Mouse (Mus musculus) heart, embryonic 13.5 days (tissue): Measurements from ENCODE around the gene Znrf3. TPM values are rescaled to one million over a fixed set of nuclear protein-coding genes. Genes with fewer than 3 reads are reported as not detected.
A peak's percentile ranks its signal among the peaks of the same experiment; 100 is the strongest.

Experiments
- ATAC-seq: fragments of 200-750 bp; cut with Nextera tagmentation; 2 replicates; pipeline ENCODE4 v1.8.0; 2017; ENCODE audit warnings: moderate TSS enrichment; ENCODE audit not compliant: insufficient number of reproducible peaks, low FRiP score, low TSS enrichment; ENCODE audit errors: extremely low read depth
- H3K27ac ChIP-seq: fragments of 300-500 bp; sonication (generic); replicated peaks from 2 replicates; pipeline ENCODE4 v1.5.1; 2015; ENCODE audit warnings: moderate library complexity, mild to moderate bottlenecking, inconsistent platforms
- H3K27me3 ChIP-seq: fragments of 300-500 bp; sonication (generic); replicated peaks from 2 replicates; pipeline ENCODE4 v1.6.1; 2015; ENCODE audit warnings: mild to moderate bottlenecking, inconsistent platforms
- H3K36me3 ChIP-seq: fragments of 300-500 bp; sonication (generic); 2 replicates; pipeline ENCODE4 v1.6.1; 2015; ENCODE audit warnings: mild to moderate bottlenecking, inconsistent platforms
- H3K4me1 ChIP-seq: fragments of 300-500 bp; sonication (generic); 2 replicates; pipeline ENCODE4 v1.6.1; 2015; ENCODE audit warnings: inconsistent platforms
- H3K4me2 ChIP-seq: fragments of 300-500 bp; sonication (generic); 2 replicates; pipeline ENCODE4 v1.6.1; 2015; ENCODE audit warnings: inconsistent platforms, mild to moderate bottlenecking, moderate library complexity
- H3K4me3 ChIP-seq: fragments of 300-500 bp; sonication (generic); 2 replicates; pipeline ENCODE4 v1.5.1; 2015; ENCODE audit warnings: moderate library complexity, mild to moderate bottlenecking, inconsistent platforms
- H3K9ac ChIP-seq: fragments of 300-500 bp; sonication (generic); 2 replicates; pipeline ENCODE4 v1.6.1; 2015; ENCODE audit warnings: inconsistent platforms, mild to moderate bottlenecking, moderate library complexity
- H3K9me3 ChIP-seq: fragments of 300-500 bp; sonication (generic); 2 replicates; pipeline ENCODE4 v1.6.1; 2016; ENCODE audit warnings: inconsistent platforms
- WGBS: fragments of 180-500 bp; shearing (Covaris S2); methylation state at CpG from one replicate; pipeline ENCODE4 v1.1.7; 2015; ENCODE audit warnings: mixed read lengths; 5-methylcytosine and 5-hydroxymethylcytosine counted together
- polyA plus RNA-seq: library from polyadenylated mRNA; unstranded; fragments of >200 nt; fragmentation: Nextera tagmentation; extraction: Ambion mirVana; gene quantifications from 2 replicates; pipeline ENCODE4 v1.2.1, GENCODE M21; 2015

Znrf3 gene
- polyA plus RNA-seq, 1 experiment from 2014 or later, result 7.6 TPM

- no peaks in the 10 kb centered on the region for H3K27me3 ChIP-seq
- peaks cover 19% of the 10 kb centered on the region for H3K4me1 ChIP-seq
- no peak for ATAC-seq
- no peak overlapping the region for H3K4me2 ChIP-seq
- 59% methylated on average over 13 of the region's 13 CpGs for WGBS
- H3K4me3 ChIP-seq, result no peak overlapping the region
- no peak overlapping the region for H3K9ac ChIP-seq
- no peak overlapping the region for H3K27ac ChIP-seq
- H3K36me3 ChIP-seq, result no peaks in the 10 kb centered on the region
- no peaks in the 10 kb centered on the region for H3K9me3 ChIP-seq
Measured at GRCm38 (mm10) chr11:5307024-5307905, 137.4 kb downstream of the Znrf3 start.

- Histone ChIP-seq H3K27me3 (no peaks in the 10 kb centered on the region), H3K4me2 (no peak overlapping the region), H3K36me3 (no peaks in the 10 kb centered on the region), H3K4me1 (peaks cover 16% of the 10 kb centered on the region), H3K4me3 (no peak overlapping the region), H3K27ac (no peak overlapping the region), H3K9me3 (no peaks in the 10 kb centered on the region), H3K9ac (no peak overlapping the region)
- no peak for ATAC-seq
Measured at GRCm38 (mm10) chr11:5306017-5306416, 138.6 kb downstream of the Znrf3 start.

GRCm38 (mm10) chr11:5304526-5304925 lies 140.1 kb downstream of the Znrf3 start:
- Histone ChIP-seq H3K36me3 (no peaks in the 10 kb centered on the region), H3K4me3 (no peak overlapping the region), H3K9ac (no peak overlapping the region), H3K27ac (no peak overlapping the region), H3K4me2 (no peak overlapping the region), H3K9me3 (no peaks in the 10 kb centered on the region), H3K4me1 (peaks cover 22% of the 10 kb centered on the region), H3K27me3 (no peaks in the 10 kb centered on the region)
- no peak for ATAC-seq

- H3K4me3 ChIP-seq, result no peak overlapping the region
- no peaks in the 10 kb centered on the region for H3K9me3 ChIP-seq
- no peaks in the 10 kb centered on the region for H3K36me3 ChIP-seq
- 54% methylated on average over 1 of the region's 1 CpGs for whole genome bisulfite sequencing
- peak overlapping the region; percentile 35; the same call in 1 of the 2 replicates for H3K4me2 ChIP-seq
- H3K27me3 ChIP-seq, result no peaks in the 10 kb centered on the region
- ATAC-seq, result no peak
- peaks cover 55% of the 10 kb centered on the region for H3K4me1 ChIP-seq
- no peak overlapping the region for H3K9ac ChIP-seq
- H3K27ac ChIP-seq, result 0 out of 2 replicates have a peak overlapping the region, but pooled peaks have one; percentile 57
Measured at GRCm38 (mm10) chr11:5298007-5298372, 146.7 kb downstream of the Znrf3 start.

- no peaks in the 10 kb centered on the region for H3K27me3 ChIP-seq
- H3K9me3 ChIP-seq, result no peaks in the 10 kb centered on the region
- peaks cover 54% of the 10 kb centered on the region for H3K4me1 ChIP-seq
- no peak overlapping the region; the same call in 1 of the 2 replicates for H3K9ac ChIP-seq
- H3K4me2 ChIP-seq, result peak overlapping the region; percentile 35
- peak overlapping the region; percentile 57; the same call in 1 of the 2 replicates for H3K27ac ChIP-seq
- 46% methylated on average over 13 of the region's 13 CpGs for WGBS
- no peak overlapping the region for H3K4me3 ChIP-seq
- peak; percentile 46; the same call in 1 of the 2 replicates for ATAC-seq
- no peaks in the 10 kb centered on the region for H3K36me3 ChIP-seq
Measured at GRCm38 (mm10) chr11:5297148-5298006, 147.3 kb downstream of the Znrf3 start.

- peak overlapping the region; percentile 33; the same call in 1 of the 2 replicates for H3K27ac ChIP-seq
- H3K4me3 ChIP-seq, result no peak overlapping the region
- H3K4me2 ChIP-seq, result no peak overlapping the region
- H3K9me3 ChIP-seq, result no peaks in the 10 kb centered on the region
- no peak overlapping the region for H3K9ac ChIP-seq
- peaks cover 47% of the 10 kb centered on the region for H3K4me1 ChIP-seq
- no peak; the same call in 1 of the 2 replicates for ATAC-seq
- WGBS, result 50% methylated on average over 2 of the region's 2 CpGs
- no peaks in the 10 kb centered on the region for H3K36me3 ChIP-seq
- H3K27me3 ChIP-seq, result no peaks in the 10 kb centered on the region
Measured at GRCm38 (mm10) chr11:5296576-5297115, 148.0 kb downstream of the Znrf3 start.

- no peak for ATAC-seq
- Histone ChIP-seq H3K9me3 (no peaks in the 10 kb centered on the region), H3K9ac (0 out of 2 replicates have a peak overlapping the region, but pooled peaks have one; percentile 10), H3K36me3 (no peaks in the 10 kb centered on the region), H3K4me2 (no peak overlapping the region), H3K27me3 (no peaks in the 10 kb centered on the region), H3K4me1 (peaks cover 44% of the 10 kb centered on the region), H3K27ac (no peak overlapping the region), H3K4me3 (no peak overlapping the region)
- WGBS, result 71% methylated on average over 3 of the region's 3 CpGs
Measured at GRCm38 (mm10) chr11:5294805-5295204, 149.8 kb downstream of the Znrf3 start.

- ATAC-seq, result no peak
- WGBS, result 17% methylated on average over 5 of the region's 5 CpGs
- H3K4me1 ChIP-seq, result peaks cover 22% of the 10 kb centered on the region
Measured at GRCm38 (mm10) chr11:5290691-5291090, 154.0 kb downstream of the Znrf3 start.

GRCm38 (mm10) chr11:5289826-5290580 lies 154.6 kb downstream of the Znrf3 start:
- Histone ChIP-seq H3K27me3 (no peaks in the 10 kb centered on the region), H3K36me3 (peaks cover 36% of the 10 kb centered on the region), H3K4me3 (no peak overlapping the region), H3K4me2 (no peak overlapping the region), H3K9me3 (no peaks in the 10 kb centered on the region), H3K4me1 (peaks cover 15% of the 10 kb centered on the region), H3K9ac (no peak overlapping the region), H3K27ac (no peak overlapping the region)
- ATAC-seq, result no peak
- WGBS, result 57% methylated on average over 4 of the region's 4 CpGs

More at GRCm38 (mm10) chr11:5290691-5291090, 154.0 kb downstream of the Znrf3 start:
- Histone ChIP-seq H3K36me3 (peaks cover 30% of the 10 kb centered on the region), H3K9ac (no peak overlapping the region), H3K4me2 (no peak overlapping the region), H3K9me3 (no peaks in the 10 kb centered on the region), H3K27ac (no peak overlapping the region), H3K27me3 (no peaks in the 10 kb centered on the region), H3K4me3 (no peak overlapping the region)

GRCm38 (mm10) chr11:5283987-5284386 lies 160.7 kb downstream of the Znrf3 start:
- no peak overlapping the region for H3K9ac ChIP-seq
- no peaks in the 10 kb centered on the region for H3K27me3 ChIP-seq
- H3K27ac ChIP-seq, result no peak overlapping the region
- H3K4me1 ChIP-seq, result no peaks in the 10 kb centered on the region
- no peak for ATAC-seq
- H3K36me3 ChIP-seq, result peaks cover 92% of the 10 kb centered on the region
- 84% methylated on average over 2 of the region's 2 CpGs for whole genome bisulfite sequencing
- H3K9me3 ChIP-seq, result no peaks in the 10 kb centered on the region
- H3K4me3 ChIP-seq, result no peak overlapping the region
- H3K4me2 ChIP-seq, result no peak overlapping the region
